Mouse (Mus musculus) megakaryocyte progenitor cell, adult 5-6 weeks (primary cell): ENCODE measurements around the gene Fam13a. TPM values are rescaled to one million over a fixed set of nuclear protein-coding genes. Genes with fewer than 3 reads are reported as not detected.

Source experiments
- ATAC-seq: replicated peaks from 2 replicates; pipeline ENCODE4 v1.8.0; 2016; ENCODE audit warnings: mild to moderate bottlenecking, moderate TSS enrichment, inconsistent platforms; ENCODE audit not compliant: poor library complexity
- total RNA-seq, 2 experiments: library from RNA; stranded (forward) in 1 of 2; stranded (reverse) in 1 of 2; fragments of 157-497, 149-512 nt in 1 of 2; fragments of 200-1000 nt in 1 of 2; gene quantifications; 2 replicates each; pipeline versions ENCODE4 v1.2.3 to v1.2.4; 2015 to 2017

Fam13a gene
- total RNA-seq, 2 experiments from 2014 or later = 0.10 to 0.12 TPM

DNA sequence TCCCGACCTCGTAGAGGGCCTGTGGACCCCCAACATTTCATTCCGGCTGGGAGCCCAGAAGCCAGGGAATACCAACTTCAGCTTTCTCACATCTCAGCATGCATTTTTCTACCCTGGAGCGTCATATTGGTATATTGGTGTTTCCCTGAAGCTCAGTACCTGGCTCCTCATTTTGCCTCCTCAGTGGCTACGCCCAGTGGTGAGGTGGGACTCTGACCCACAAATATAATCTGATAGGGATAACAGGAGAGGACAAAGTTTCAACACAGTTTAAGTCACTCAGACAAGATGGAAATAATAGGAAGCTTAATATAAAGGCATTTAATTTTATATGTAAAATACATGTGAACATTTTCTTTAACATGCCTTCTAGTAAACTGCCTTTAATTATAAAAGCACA, 19.7 kb downstream of the Fam13a start:
- ATAC-seq = no peak

GRCm38 (mm10) chr6:58999044-58999453, 25.3 kb downstream of the Fam13a start:
- peak; percentile 83 for ATAC-seq

- ATAC-seq = no peak
Observed at GRCm38 (mm10) chr6:58998528-58998927, 25.8 kb downstream of the Fam13a start.

DNA sequence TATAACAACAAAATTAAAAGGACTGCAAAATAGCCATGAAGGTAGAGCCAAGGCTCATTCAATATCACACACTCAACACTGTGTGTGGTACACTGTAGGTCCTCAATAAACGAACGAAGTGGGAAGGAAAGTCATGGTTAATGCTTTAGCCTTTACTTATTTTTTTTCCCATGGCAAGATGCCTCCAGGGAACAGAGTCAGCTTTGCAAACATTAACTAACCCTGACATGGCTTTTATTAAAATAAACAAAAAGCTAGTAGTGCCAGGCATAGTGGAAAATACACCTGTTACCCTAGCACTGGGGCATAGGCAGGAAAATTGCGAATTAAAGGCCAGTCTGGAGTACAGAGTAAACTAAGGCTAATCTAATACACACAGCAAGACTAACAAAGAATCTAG, 35.2 kb downstream of the Fam13a start:
- no peak for ATAC-seq

DNA sequence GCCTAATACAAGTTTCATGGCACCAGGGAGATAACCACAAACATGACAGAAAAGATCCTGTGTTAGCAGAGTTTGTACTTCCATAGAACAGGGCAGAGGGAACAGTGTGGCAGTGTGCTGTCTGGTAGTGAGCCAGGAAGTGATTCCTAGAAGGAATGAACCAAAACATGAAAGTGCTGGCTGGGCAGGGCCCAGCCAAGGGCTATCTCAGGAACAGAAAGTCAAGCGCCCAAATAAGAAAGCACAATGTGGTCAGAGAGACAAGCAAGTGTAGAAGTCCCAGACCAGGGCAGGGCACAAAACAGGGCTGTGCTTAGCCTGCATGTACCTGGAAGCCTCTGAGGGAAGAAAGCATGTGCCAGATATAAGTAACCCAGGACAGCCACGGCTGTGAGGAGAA, 35.6 kb downstream of the Fam13a start:
- ATAC-seq = no peak

DNA sequence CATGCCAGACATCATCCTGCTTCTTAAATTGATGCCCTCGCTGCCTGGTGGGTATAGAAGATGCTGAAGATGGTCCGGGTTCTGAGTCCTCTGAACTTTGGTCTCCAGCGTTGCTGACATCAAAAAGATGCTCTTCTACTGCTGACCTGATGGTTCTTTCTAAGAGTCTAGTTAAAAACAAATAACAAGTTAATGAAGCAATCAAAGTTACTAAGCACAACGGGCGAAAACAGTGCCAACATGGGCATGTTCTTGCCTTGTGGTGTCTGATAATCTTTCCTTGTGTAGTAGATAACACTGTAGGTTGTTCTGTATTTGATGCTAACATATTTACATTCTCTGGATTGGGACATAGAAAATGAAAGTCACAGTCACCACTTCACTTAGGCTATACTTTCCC, 37.2 kb downstream of the Fam13a start:
- no peak for ATAC-seq

- ATAC-seq = no peak
Observed at GRCm38 (mm10) chr6:58985186-58985585, 39.2 kb downstream of the Fam13a start.

GRCm38 (mm10) chr6:58975249-58975648, 49.1 kb downstream of the Fam13a start:
- peak; percentile 70 for ATAC-seq

- ATAC-seq = no peak
Observed at GRCm38 (mm10) chr6:58974428-58974827, 49.9 kb downstream of the Fam13a start.

DNA sequence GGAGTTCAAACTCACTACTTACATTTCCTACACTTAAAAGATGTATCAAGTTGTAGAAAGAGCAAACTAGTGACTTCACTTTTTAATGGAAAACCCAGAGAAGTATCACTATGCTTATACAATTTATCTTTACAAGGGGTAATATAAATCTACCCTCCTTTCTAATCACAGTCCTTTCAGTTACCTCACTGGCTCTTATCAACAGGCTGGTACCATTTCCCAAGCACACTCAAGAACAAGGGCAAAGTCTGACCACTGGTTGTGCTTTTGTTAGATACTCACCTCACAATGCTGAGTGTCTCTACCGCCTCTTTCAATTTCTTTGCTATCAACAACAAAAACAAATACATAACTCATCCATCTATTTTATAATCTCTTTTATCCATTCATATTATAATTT, 51.5 kb downstream of the Fam13a start:
- ATAC-seq = no peak

DNA sequence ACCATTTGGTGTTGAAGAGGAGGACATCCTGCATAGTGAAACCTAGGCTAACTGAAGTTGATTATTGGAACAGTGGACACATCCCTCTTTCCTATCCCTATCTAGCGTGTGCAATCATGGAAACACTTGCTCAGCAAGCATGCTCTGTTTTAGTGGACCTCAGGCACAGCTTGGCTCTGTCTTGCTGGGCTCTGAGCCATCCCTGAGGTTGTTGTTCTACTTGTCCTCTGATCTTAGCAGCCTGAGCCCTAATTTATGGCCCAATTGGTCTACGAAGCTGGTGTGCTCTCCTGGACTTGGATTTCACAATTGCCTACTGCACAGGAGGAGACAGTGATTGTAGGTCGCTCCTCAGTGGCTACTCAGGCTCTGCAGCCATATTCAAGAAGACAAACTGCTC, 56.1 kb downstream of the Fam13a start:
- no peak for ATAC-seq

- ATAC-seq = no peak
Observed at GRCm38 (mm10) chr6:58965071-58965831, 59.1 kb downstream of the Fam13a start.

- ATAC-seq = no peak
Observed at GRCm38 (mm10) chr6:58964565-58964964, 59.8 kb downstream of the Fam13a start.

GRCm38 (mm10) chr6:58964091-58964490, 60.3 kb downstream of the Fam13a start:
- no peak for ATAC-seq

GRCm38 (mm10) chr6:58962691-58963090, 61.7 kb downstream of the Fam13a start:
- ATAC-seq = no peak

GRCm38 (mm10) chr6:58960523-58960922, 63.8 kb downstream of the Fam13a start:
- ATAC-seq = no peak

GRCm38 (mm10) chr6:58951128-58951992, 73.0 kb downstream of the Fam13a start:
- ATAC-seq = no peak

- no peak for ATAC-seq
Observed at GRCm38 (mm10) chr6:58950410-58950809, 73.9 kb downstream of the Fam13a start.

DNA sequence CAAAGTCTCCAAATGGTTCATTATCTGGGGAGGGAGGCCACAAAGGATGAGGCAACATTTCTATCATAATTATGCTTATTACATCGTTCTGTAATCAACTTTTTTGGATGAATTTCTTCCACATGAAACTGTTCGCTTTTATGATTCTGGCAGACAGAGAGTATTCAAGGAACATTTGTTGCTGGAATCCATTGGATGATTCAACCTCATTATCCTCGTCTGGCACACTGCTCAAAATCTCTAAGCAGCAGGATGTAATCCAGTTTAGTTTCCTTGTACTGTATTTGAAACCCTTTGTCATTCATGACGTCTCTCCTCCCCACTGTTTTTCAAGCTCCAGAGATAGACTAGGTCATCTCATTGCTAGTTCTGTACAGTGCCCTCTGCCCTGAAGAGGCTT, 77.5 kb downstream of the Fam13a start:
- ATAC-seq = no peak

- no peak for ATAC-seq
Observed at GRCm38 (mm10) chr6:58946246-58946645, 78.1 kb downstream of the Fam13a start.

DNA sequence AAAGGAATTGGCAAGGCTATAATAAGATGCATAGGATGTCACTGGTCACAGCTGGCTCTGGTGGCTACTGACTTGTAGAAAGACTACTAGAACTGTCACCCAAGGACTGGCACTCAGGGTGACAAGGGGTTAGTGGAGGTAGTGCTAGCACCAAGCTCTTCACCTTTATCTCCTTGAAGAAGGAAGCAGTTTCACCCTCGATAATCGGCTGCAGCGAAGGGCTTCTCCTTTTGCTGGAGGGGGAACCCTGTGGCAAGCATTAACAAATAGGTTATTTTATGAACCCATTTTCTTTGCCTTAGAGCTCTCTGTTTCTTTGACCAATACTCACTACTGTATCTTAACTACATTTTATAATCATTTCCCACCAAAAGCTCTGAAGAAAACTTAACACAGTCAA, 80.4 kb downstream of the Fam13a start:
- 0 out of 2 replicates have a peak, but pooled peaks have one; percentile 9 for ATAC-seq

DNA sequence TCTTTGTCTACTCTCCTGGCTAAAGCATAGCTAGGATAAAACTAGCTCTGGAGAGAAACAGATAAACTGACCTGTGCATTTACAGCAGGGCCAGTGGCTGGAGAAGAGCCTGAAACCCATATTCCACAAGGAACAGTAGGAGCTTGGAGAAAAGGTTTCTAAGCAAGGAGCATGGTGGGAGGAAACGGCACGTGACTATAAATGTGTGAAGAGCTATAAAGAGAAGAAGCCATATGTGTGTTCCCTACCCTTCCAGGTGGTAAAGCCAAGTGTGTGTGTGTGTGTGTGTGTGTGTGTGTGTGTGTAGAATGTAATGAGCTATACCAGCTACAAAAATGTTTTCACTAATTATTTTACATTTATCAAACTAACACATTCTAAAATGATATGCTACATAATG, 82.1 kb downstream of the Fam13a start:
- no peak for ATAC-seq
